Mouse (Mus musculus): ENCODE measurements around the gene Cysrt1.

DNA sequence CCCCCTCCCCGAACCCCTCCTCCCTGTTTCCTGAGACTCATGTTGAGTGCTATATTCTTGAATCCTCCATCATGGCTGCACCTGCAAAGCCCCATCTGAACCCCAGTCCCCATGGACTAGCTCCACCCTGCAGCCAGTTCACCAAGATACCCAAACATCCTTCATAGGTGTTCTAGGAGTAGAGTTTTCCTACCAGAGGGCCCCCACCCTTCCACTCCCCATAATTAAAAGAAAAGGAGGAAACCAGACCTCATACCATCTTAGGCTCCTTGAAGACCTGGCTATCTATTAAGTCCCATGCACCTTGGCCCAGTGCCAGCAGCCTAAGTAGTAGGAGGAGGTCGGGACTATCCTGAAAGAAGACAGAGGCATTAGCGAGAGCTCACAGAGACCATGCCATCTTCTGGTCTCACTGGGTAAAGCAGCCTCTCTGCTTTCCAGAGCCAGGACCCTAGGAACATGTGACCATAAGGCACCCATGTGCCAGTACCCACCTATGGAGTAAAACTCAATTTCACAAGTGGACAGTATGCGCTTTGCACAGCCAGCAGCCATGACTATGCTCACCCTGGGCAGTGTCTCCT is 38.5 kb downstream of the Cysrt1 start:
- TF ChIP-seq TAL1 (IDR thresholded peaks at IDR 0.05; ENCODE audit: low read length) (no peak), GATA1 (IDR thresholded peaks at IDR 0.05; ENCODE audit: low read length) (no peak)

Data from erythroblast, embryonic 14.5 days (primary cell).